Mouse (Mus musculus) heart, embryonic 16.5 days (tissue): Measurements from ENCODE around the gene Erh. TPM values are rescaled to one million over a fixed set of nuclear protein-coding genes. Genes with fewer than 3 reads are reported as not detected.

ENCODE experiments used
- ATAC-seq: fragments of 200-750 bp; cut with Nextera tagmentation; replicated peaks from 2 replicates; pipeline ENCODE4 v1.8.0; 2017; ENCODE audit warnings: moderate number of reproducible peaks; ENCODE audit not compliant: insufficient read depth, low FRiP score; ENCODE audit errors: extremely low read depth
- H3K27ac ChIP-seq: fragments of 300-500 bp; sonication (generic); 2 replicates; pipeline ENCODE4 v1.5.1; 2014; ENCODE audit warnings: mild to moderate bottlenecking, low read length, control low read depth, moderate library complexity
- H3K27me3 ChIP-seq: fragments of 300-500 bp; sonication (generic); 2 replicates; pipeline ENCODE4 v1.6.1; 2014; ENCODE audit warnings: low read length, mixed read lengths; ENCODE audit not compliant: control insufficient read depth, insufficient read depth
- H3K36me3 ChIP-seq: fragments of 300-500 bp; sonication (generic); 2 replicates; pipeline ENCODE4 v1.6.1; 2014; ENCODE audit not compliant: control insufficient read depth, insufficient read depth
- H3K4me1 ChIP-seq: fragments of 300-500 bp; sonication (generic); 2 replicates; pipeline ENCODE4 v1.6.1; 2014; ENCODE audit warnings: low read length, mixed read lengths; ENCODE audit not compliant: control insufficient read depth, insufficient read depth
- H3K4me2 ChIP-seq: fragments of 300-500 bp; sonication (generic); 2 replicates; pipeline ENCODE4 v1.6.1; 2014; ENCODE audit warnings: low read depth, mild to moderate bottlenecking, control low read depth, low read length
- H3K4me3 ChIP-seq: fragments of 300-500 bp; sonication (generic); 2 replicates; pipeline ENCODE4 v1.5.1; 2014; ENCODE audit warnings: mild to moderate bottlenecking, control low read depth, low read length
- H3K9ac ChIP-seq: fragments of 300-500 bp; sonication (generic); 2 replicates; pipeline ENCODE4 v1.6.1; 2014; ENCODE audit warnings: low read length, control low read depth
- H3K9me3 ChIP-seq: fragments of 300-500 bp; sonication (generic); replicated peaks from 2 replicates; pipeline ENCODE4 v1.6.1; 2016; ENCODE audit warnings: low read length; ENCODE audit not compliant: control insufficient read depth
- WGBS: fragments of 180-500 bp; shearing (Covaris S2); extraction: QIAGEN DNeasy Blood & Tissue Kit; methylation state at CpG from one replicate; pipeline ENCODE4 v1.1.7; 2014; 5-methylcytosine and 5-hydroxymethylcytosine counted together
- polyA plus RNA-seq: library from polyadenylated mRNA; unstranded; fragments of >200 nt; fragmentation: Nextera tagmentation; extraction: Ambion mirVana; gene quantifications from 2 replicates; pipeline ENCODE4 v1.2.1, GENCODE M21; 2015

The Erh gene
- polyA plus RNA-seq, 1 experiment from 2014 or later, result 157 TPM

DNA sequence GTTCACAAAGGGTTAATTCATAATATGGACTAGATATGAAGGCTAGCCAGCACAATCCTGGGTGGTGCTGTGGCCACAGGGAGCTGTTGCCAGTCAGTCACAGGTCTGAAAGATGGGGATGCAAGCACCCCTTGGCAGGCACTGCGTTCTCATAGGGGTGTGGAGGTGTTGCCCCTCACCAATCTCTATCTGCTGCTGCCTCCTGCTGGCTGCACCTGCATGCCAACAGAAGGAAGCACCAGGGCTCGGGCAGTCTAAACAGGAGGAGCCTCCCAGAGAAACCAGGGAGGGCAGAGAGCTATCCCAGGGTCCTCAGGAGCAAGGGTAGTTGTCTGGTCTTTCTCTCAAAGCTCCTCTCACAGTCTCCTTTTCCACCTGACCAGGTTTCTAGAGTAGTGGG is 59.2 kb downstream of the Erh start:
- Histone ChIP-seq H3K36me3 (no peaks in the 10 kb centered on the region), H3K27ac (no peak overlapping the region), H3K4me1 (no peaks in the 10 kb centered on the region), H3K27me3 (no peaks in the 10 kb centered on the region), H3K9ac (no peak overlapping the region), H3K4me2 (no peak overlapping the region), H3K9me3 (no peaks in the 10 kb centered on the region), H3K4me3 (no peak overlapping the region)
- ATAC-seq, result no peak
- WGBS, result 25% methylated on average over 2 of the region's 2 CpGs

Other genes with a start within 250 kb of the Erh start
- gene Dcaf5, start 207.7 kb downstream of the Erh start, polyA plus RNA-seq, result 9.6 and 12.4 TPM in 2 replicates
- 17.0 and 17.9 TPM in 2 replicates for gene Exd2, start 181.2 kb downstream of the Erh start, polyA plus RNA-seq
- gene Galnt16, start 126.1 kb downstream of the Erh start, polyA plus RNA-seq, result 6.0 and 6.6 TPM in 2 replicates
- 17.5 and 17.6 TPM in 2 replicates for gene Slc39a9, start 458 bp downstream of the Erh start, polyA plus RNA-seq
- gene Plekhd1, start 48.2 kb upstream of the Erh start, polyA plus RNA-seq, result 0.28 and 0.65 TPM in 2 replicates
- not detected in 2 replicates for gene Ccdc177, start 116.3 kb upstream of the Erh start, polyA plus RNA-seq
- 18.1 and 19.4 TPM in 2 replicates for gene Susd6, start 146.2 kb upstream of the Erh start, polyA plus RNA-seq